ENCODE assay signal across 11 mouse cellular contexts in genomic region chr3:82180253-82180652, GRCm38 (mm10). TPM values are rescaled to one million over a fixed set of nuclear protein-coding genes. Genes with fewer than 3 reads are reported as not detected.
A peak's percentile ranks its signal among the peaks of the same experiment; 100 is the strongest.
DNase-seq lines count a peak whose midpoint lies in the region.
"Had no signal": no experiment of that assay in that cellular context is flagged by ENCODE, and none has a peak within 500 bp of the region (broad histone marks: within the 10 kb centered on the region; RNA-seq: fewer than 3 reads in every experiment).

No protein-coding gene starts in this region.

- peak; percentile 3 to 5 for DNase-seq in heart, postnatal 14 days
- DNase-seq in heart, postnatal 10 days: no peak
- DNase-seq in kidney, postnatal 36 days: peak; percentile 2 to 53
- DNase-seq in kidney, adult 11 months: no peak
- DNase-seq in lung, postnatal 10 days: peak; percentile 49
- peak; percentile 10 to 39 for DNase-seq in lung, postnatal 4 days
- no peak for DNase-seq in embryo, embryonic 10.5 days (ENCODE audit: low spot score)
- DNase-seq: adrenal gland, adult 2 months; cerebellum, adult 9-11 months; liver, embryonic 13.5 days; right cerebral cortex, postnatal 4 days had no signal

- intact Hi-C loops in heart, postnatal 14 days (cut with DNase I): loop anchor here (5.0 kb wide), 1 partner anchor 33 kb away; the partner anchor contains the start of gene Gucy1a1
- intact Hi-C loops in heart, postnatal 10 days (cut with DNase I): no loop called here

RNA-seq across cellular contexts. Expression of gene Gucy1a1, which starts 34.7 kb away (rescaled TPM):
- 10 to 100 TPM; 26.6 to 34.5 TPM for total RNA-seq in heart, postnatal 14 days (2021)
- total RNA-seq in heart, postnatal 10 days (2021): 10 to 100 TPM; 38.9 to 49.6 TPM

Comparison
In these comparisons a context has a peak if more than half of its experiments do, and no peak if none do; other contexts are left out.
1. DNase-seq: peak in heart, postnatal 14 days (2 of 2), kidney, postnatal 36 days (2 of 2), lung, postnatal 10 days (single experiment) and lung, postnatal 4 days (2 of 2); none in heart, postnatal 10 days (0 of 2), kidney, adult 11 months (single experiment) and embryo, embryonic 10.5 days (single experiment).